Mouse (Mus musculus) cerebellum, adult 9-10 months (tissue): ENCODE data around the gene Slc19a1.
A peak's percentile ranks its signal among the peaks of the same experiment; 100 is the strongest.

Experiments
- DNase-seq: peaks from one replicate; pipeline ENCODE4 v3.0.0; 2022

The Slc19a1 gene

GRCm38 (mm10) chr10:77033323-77034025 is 1.4 kb downstream of the Slc19a1 start:
- peak; percentile 75 for DNase-seq

GRCm38 (mm10) chr10:77035487-77035886 is 3.4 kb downstream of the Slc19a1 start:
- no peak for DNase-seq

DNA sequence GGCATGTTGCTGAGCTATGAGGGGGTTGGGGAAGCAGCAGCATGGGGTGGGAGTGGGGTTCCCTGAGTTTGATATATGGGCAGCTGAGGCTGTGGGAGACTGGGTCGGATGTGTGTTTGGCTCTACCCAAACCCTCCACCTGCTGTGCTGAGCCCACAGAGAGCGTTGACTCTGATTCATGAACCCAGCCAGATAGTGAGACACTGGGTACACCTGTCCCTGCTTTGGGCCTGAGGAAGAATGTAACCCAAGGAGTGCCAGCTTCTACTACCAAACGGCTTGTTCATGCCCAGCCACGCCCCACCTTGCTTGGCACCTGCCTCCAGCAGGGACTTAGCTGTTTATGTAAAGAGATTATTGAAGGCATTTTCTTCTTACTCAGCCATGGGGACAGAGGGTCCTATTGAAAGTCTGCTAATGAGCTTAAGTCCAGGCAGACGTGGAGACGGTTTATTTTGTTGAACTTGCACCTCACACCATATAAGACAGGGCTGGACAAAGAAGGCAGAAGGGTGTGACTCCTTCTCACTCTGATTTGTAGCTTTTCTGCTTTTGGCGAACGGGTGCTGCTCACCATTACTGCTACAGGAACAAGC is 6.6 kb downstream of the Slc19a1 start:
- no peak for DNase-seq

DNA sequence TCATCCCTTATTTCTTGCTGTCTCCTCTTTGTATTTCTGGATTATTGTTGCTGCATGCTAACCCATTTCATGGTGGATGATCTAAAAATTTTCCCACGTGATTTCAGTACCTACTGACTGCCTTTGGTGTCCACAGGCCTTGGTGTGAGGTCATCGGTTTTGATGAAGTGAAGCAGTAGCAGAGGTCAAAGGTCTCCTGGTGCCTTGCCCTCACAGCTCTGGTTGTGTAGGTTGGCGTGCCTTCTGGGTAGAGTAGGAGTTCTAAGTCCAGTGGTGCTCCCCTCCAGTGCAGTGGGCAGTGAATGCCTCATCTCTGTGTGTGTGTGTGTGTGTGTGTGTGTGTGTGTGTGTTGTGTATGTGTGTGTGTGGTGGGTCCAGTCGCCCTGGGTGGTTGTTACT is 16.2 kb downstream of the Slc19a1 start:
- no peak for DNase-seq

DNA sequence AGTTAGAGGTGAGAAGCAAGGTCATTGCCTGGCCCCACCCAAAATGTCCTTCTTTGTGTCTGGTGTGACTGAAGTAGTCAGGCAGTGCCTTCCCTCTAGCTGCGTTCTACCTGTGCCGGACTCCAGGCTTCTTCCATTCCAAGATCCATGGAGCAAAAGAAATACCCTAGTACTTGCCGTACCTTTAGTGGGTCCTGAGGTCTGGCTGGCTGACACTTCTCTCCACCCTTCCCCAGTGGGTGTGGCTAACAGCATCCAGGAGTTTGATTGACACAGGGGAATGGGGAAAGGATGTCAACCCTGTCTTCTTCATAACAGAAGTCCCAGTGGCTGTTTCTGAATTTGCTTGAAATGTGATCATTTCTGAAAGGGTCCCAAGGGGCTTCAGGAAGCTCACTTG is 16.6 kb downstream of the Slc19a1 start:
- no peak for DNase-seq

GRCm38 (mm10) chr10:77056768-77057167 is 24.7 kb downstream of the Slc19a1 start:
- DNase-seq, result no peak

- no peak for DNase-seq
Observed at GRCm38 (mm10) chr10:77061426-77061825, 29.4 kb downstream of the Slc19a1 start.

DNA sequence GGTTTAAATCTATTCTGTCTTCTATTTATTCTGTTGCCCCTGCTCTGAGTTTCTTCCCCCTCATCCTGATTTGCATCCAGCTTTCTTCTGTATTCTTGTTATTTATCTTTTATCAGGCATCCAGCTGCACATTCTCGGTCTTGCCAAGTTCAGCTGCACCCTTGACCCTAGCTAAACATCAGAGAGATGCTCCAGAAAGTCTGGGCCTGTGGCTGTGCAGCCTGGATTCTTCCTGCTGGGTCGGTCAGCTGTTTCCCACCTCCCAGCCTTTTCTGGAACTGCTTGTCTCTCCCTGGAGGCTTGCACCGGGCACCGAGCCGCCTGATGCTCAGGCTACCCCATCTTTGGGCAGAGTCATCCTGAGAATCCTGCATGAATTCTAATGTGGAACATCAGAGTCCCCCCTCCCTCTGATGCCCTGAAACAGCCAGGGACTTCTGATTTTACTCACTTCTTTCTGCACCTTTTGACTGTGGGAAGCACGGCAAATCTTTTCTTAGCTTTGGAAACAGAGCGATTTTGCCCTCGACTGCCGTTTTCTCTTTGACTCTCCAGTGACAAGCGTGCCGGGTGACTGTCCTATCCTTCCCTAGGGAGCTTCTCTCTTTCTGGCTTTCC is 30.5 kb downstream of the Slc19a1 start:
- DNase-seq, result no peak

- no peak for DNase-seq
Observed at GRCm38 (mm10) chr10:77064239-77064638, 32.2 kb downstream of the Slc19a1 start.

- DNase-seq, result no peak
Observed at GRCm38 (mm10) chr10:77064659-77065058, 32.6 kb downstream of the Slc19a1 start.

GRCm38 (mm10) chr10:77068469-77068868 is 36.4 kb downstream of the Slc19a1 start:
- DNase-seq, result no peak

- DNase-seq, result peak; percentile 79
Observed at GRCm38 (mm10) chr10:77070072-77070471, 38.0 kb downstream of the Slc19a1 start.

DNA sequence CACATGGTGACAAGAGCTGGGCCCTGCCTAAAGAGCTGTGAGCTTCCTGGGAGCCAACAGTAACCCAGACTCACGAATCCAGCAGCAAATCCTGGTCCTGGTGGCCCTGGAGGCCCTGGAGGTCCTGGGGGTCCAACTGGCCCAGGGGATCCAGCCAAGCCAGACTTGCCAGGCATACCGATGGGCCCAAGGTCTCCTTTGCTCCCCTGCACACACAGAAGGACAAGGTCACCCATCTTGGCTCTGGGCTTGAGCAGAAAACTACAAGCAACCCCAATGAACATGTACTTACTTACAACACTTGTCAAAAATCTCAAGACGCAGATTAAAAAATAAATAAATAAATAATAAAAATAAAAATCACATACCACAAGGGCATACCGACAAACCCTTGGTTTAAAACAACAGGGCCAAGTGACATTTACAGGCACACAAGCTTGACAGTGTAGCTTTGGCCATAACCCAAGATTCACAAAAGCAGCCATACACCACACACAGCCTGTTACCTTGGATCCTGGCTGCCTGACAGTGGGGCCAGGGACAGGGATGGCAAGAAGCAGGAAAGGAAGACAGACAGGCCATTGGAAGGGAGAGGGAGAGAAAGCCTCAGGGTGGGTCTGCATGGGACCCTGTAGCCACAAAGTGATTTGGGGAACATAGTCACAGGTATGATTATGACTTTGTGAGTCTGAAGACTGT is 42.4 kb downstream of the Slc19a1 start:
- DNase-seq, result peak; percentile 72

GRCm38 (mm10) chr10:77078456-77078855 is 46.4 kb downstream of the Slc19a1 start:
- DNase-seq, result no peak

DNA sequence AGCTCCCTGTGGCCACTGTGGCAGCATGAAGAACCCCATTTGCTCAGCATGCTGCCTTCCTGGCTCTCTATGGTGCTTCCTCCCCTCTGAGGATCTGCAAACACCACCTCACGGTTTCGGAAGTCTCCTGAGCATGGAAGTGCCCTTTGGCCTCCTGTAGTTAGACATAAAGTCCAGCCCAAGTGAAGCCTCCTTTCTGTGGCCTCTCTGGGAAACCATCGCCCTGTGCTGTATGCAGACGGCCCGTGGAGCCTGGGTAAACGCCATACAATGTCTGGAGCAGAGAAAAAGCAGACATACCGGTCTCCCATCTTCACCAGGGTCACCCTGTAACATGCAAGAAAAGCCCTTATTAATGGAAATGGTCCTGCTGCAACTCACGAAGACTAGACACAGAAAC is 46.9 kb downstream of the Slc19a1 start:
- no peak for DNase-seq

- DNase-seq, result peak; percentile 83
Observed at GRCm38 (mm10) chr10:77082453-77082852, 50.4 kb downstream of the Slc19a1 start.

GRCm38 (mm10) chr10:77082921-77083320 is 50.9 kb downstream of the Slc19a1 start:
- DNase-seq, result peak; percentile 36

DNA sequence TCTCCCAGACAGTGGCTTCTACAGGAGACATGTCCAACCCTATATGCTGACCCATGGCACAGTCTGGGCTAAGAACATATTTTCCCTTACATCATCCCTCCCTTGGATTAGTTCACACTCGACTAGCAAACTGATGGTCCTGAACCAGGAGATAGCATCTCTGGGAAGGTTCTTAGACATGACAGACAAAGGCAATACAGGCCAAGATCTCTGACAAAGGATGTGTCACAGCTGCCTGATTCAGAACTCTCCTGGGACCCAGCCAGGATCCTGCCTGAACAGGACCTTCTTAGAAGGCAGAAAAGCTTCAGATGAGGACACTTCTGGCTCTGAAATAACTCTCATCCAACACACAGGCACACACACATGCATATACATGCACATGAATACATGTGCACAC is 52.5 kb downstream of the Slc19a1 start:
- DNase-seq, result no peak

DNA sequence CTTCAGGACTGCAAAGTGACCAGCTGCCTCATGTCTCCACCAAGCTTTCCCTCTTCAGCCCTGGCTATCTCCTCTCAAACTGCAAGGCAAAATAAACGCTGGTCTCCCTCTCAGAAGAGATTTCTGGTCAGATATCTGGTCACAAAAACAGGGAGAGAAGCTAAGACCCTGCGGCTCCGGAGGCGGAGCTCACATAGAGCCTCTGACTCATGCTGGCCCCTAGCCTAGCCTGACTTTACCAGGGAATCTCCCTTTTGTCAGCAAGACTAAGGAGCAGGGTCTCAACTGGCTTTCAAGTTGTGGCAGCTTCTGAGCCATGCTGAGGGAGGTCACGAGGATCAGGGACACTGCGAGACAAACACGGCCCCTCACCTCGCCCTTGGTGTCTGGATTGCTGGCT is 57.3 kb downstream of the Slc19a1 start:
- DNase-seq, result no peak

DNA sequence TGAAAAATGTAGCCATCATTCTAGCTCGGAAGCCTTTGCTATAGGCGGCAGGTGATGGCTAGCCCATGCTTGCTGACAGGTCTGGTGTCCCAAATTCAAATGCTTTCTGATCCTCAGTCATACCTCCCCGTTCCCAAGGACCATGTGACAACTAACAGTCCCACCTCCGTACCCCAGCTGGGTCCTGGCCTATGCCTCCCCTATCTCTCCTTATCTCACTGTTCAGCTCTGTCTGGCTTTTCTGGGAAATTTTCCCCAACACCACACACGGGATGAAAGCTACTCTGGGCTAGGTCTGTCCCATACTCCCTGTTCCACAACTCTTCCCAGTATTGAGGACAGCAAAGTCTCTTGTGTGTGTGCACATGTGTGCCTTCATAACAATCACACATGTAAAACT is 58.0 kb downstream of the Slc19a1 start:
- DNase-seq, result no peak

- no peak for DNase-seq
Observed at GRCm38 (mm10) chr10:77091538-77092097, 59.6 kb downstream of the Slc19a1 start.

- DNase-seq, result no peak
Observed at GRCm38 (mm10) chr10:77093817-77094216, 61.8 kb downstream of the Slc19a1 start.

DNA sequence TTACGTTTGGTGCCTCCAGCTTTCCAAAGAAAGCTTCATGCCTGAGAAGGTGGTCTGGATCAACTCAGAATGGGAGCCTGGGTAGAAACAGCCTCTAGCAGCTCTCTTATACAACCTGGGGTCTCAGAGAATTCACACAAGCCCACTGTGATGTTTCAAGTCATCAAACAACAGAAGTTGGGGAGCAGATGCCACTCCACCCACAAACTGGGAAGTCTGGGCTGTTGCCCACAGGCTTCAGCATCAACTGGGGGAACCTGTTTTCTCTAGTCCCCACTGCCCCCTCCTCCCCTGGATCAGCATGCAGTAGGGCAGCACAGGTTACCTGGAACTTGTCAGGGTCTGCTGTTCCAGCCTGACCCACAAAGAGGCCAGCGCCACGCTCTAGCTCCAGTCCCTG is 63.6 kb downstream of the Slc19a1 start:
- no peak for DNase-seq
